Mouse (Mus musculus): Measurements from ENCODE around the gene Gm20379. TPM values are rescaled to one million over a fixed set of nuclear protein-coding genes. Genes with fewer than 3 reads are reported as not detected.

The Gm20379 gene
- polyA plus RNA-seq, 1 experiment: not detected

GRCm38 (mm10) chr13:92332103-92332879 is 26.5 kb downstream of the Gm20379 start:
- no peak for DNase-seq (ENCODE audit: extremely low spot score in 1 of 2, low spot score in 1 of 2)

- DNase-seq (ENCODE audit: extremely low spot score in 1 of 2, low spot score in 1 of 2): no peak
These were observed 31.1 kb downstream of the Gm20379 start for GRCm38 (mm10) chr13:92336857-92337256.

DNA sequence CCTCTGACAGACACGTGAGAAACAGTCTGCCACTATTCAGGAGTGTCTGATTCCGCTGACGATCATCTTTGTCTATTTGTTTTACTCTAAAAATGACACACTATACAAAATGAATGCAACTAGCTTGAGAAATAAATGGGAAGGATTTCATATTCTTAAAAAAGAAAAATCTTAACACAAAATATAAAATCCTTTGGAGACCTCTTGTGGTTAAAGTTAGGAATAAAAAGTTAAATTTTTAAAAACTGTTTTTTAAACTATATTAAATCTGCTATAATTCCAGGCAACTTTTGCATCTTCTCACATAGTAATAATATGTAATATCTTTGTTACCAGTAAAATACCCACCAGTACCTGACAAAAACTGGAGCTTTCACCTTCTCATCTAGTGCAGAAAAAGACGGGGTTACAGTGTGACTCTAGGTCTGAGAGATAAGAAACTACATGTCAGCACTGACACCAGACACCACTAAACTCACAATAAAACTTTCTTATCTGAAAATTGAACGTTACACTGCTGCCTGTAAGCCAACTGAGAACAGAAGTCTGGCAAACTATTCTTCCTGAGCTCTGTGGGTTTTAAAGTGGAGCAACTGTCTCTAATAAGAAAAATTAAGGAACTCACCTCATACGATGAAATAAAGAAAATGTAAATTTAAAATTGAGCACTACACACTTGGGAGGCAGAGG is 32.1 kb downstream of the Gm20379 start:
- DNase-seq (ENCODE audit: extremely low spot score in 1 of 2, low spot score in 1 of 2): no peak

DNA sequence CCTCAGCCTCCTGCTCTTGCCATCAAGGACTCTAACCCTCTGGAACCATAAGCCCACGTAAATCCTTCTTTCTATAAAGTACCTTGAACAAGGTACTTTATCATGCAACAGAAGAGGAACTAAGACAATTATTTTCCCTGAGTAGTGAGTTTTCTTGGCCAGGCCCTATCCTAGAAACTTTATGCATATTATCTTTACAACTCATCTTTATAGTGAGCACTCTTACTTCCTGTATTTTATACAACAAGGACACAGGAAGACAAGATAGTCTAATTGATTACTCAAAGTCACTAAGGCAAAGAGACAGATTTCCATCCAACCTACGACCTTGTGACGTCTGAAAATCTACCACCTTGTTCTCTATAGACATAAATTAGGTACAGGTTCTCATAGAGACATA is 34.0 kb downstream of the Gm20379 start:
- DNase-seq (ENCODE audit: extremely low spot score in 1 of 2, low spot score in 1 of 2): no peak

DNA sequence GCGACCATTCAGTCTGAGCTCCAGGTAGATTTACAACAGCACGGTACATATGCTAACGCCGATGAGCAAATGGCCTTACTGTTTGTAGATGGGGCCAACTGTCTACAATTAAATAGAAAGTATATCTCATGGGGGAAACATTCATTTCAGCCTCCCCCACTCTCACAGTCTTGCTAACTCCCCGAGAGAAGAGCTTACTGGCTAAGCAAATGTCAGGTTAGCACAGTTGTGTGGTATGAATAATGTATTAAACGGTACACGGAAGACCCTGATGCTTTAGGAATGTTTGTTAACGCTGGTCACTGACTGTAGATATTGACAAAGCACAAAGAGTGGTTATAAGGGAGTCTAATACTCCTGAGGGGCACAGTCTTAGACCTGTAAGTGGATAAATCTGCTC is 38.3 kb downstream of the Gm20379 start:
- no peak for DNase-seq (ENCODE audit: extremely low spot score in 1 of 2, low spot score in 1 of 2)

GRCm38 (mm10) chr13:92346338-92346737 is 40.6 kb downstream of the Gm20379 start:
- no peak for DNase-seq (ENCODE audit: extremely low spot score in 1 of 2, low spot score in 1 of 2)

DNA sequence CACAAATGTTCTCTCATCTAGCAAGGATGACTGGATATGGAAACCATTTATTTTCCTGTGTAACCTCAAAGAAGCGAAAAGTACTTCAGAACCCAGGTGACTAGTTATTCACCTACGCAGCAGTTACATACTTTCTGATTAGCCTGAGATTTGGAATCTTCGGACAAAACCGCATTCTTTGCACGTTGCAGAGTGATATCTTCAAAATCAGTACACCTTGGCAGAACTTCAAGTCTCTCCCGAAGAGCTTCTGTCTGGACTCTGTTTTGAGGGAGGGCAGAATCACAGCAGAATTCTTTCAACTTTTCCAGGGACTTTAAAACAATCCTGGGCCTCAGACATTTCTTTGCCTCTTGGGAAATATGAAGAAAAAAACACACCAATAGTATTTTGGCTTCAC is 45.3 kb downstream of the Gm20379 start:
- no peak for DNase-seq (ENCODE audit: extremely low spot score in 1 of 2, low spot score in 1 of 2)

DNA sequence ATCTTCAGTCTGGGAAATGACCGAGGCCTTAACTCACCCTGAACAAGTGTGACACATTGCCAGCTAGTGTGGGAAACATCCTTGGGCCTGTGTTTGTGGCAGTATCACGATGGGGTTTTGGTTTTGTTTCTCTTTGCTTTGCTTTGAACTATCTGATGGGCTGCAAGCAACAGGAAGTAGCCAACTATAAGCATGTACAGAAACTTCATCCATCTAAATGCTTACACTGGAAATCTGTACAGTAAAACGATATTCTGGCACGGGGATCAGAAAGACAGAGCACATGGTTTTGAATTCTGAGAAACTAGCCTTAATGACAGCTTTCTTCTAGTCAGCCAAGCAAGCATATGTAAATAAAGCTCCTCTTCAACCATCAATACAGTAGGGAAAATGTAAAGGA is 48.2 kb downstream of the Gm20379 start:
- no peak for DNase-seq (ENCODE audit: extremely low spot score in 1 of 2, low spot score in 1 of 2)

- DNase-seq (ENCODE audit: extremely low spot score in 1 of 2, low spot score in 1 of 2): peak; percentile 94 to 97
These were observed 48.9 kb downstream of the Gm20379 start, which contains the start of the genes Dhfr and Msh3 for GRCm38 (mm10) chr13:92354456-92355271. TSS of gene Dhfr (plus strand) at chr13:92354726. TSS of gene Msh3 (minus strand) at chr13:92355003.

GRCm38 (mm10) chr13:92355272-92355643 is 49.5 kb downstream of the Gm20379 start:
- no peak for DNase-seq (ENCODE audit: extremely low spot score in 1 of 2, low spot score in 1 of 2)

GRCm38 (mm10) chr13:92356376-92356775 is 50.6 kb downstream of the Gm20379 start:
- DNase-seq (ENCODE audit: extremely low spot score in 1 of 2, low spot score in 1 of 2): no peak

Other genes with a start within 250 kb of the Gm20379 start
- 73.7 and 83.8 TPM in 2 replicates for gene Rasgrf2, start 174.3 kb upstream of the Gm20379 start, polyA plus RNA-seq (2012; rRNA removed)
- gene Dhfr, start 48.7 kb downstream of the Gm20379 start, polyA plus RNA-seq (2012; rRNA removed): 1.8 and 2.3 TPM in 2 replicates
- 21.2 and 25.4 TPM in 2 replicates for gene Msh3, start 49.0 kb downstream of the Gm20379 start, polyA plus RNA-seq (2012; rRNA removed)
- gene Ankrd34b, start 119.9 kb downstream of the Gm20379 start, polyA plus RNA-seq (2012; rRNA removed): 7.9 and 8.6 TPM in 2 replicates
- 9.7 and 12.1 TPM in 2 replicates for gene Fam151b, start 178.0 kb downstream of the Gm20379 start, polyA plus RNA-seq (2012; rRNA removed)
- 13.0 and 14.4 TPM in 2 replicates for gene Zfyve16, start 224.9 kb downstream of the Gm20379 start, polyA plus RNA-seq (2012; rRNA removed)

All from frontal cortex, adult 2 months (tissue).